In genomic region chr6:87653904-87654638, GRCm38 (mm10) we compare ENCODE assay signal across 15 mouse cellular contexts. TPM values are rescaled to one million over a fixed set of nuclear protein-coding genes. Genes with fewer than 3 reads are reported as not detected.
DNase-seq lines count a peak whose midpoint lies in the region; ATAC-seq and TF ChIP-seq lines count a peak whose summit lies in the region.
"Had no signal": no experiment of that assay in that cellular context is flagged by ENCODE, and none has a peak within 500 bp of the region (broad histone marks: within the 10 kb centered on the region; RNA-seq: fewer than 3 reads in every experiment).

No protein-coding gene starts in this region.

- no peak for TF ChIP-seq POLR2A in MEL (IDR thresholded peaks at IDR 0.05; ENCODE audit: control insufficient read depth in 1 of 2, insufficient read depth in 1 of 2, low read depth in 1 of 2, low read length in 2 of 2, poor library complexity in 1 of 2)

- no peak for TF ChIP-seq RAD21 in MEL (IDR thresholded peaks at IDR 0.05; ENCODE audit: low read depth, low read length)

- peak; percentile 52 to 72; a peak in 3 of 4 replicates for TF ChIP-seq EP300 in MEL (IDR thresholded peaks at IDR 0.05; ENCODE audit: low read depth in 1 of 2, low read length in 2 of 2)

- no peaks in the 10 kb centered on the region for H3K79me2 ChIP-seq in MEL (ENCODE audit: control insufficient read depth, insufficient read depth, low read length, poor library complexity)

- H3K27me3 ChIP-seq in MEL (ENCODE audit: control insufficient read depth in 1 of 2, insufficient read depth in 2 of 2, low read length in 2 of 2), result no peaks in the 10 kb centered on the region
- H3K27me3 ChIP-seq: heart, embryonic 13.5 days had no signal

- peak overlapping the region; percentile 73 for H3K27ac ChIP-seq in MEL (ENCODE audit: control insufficient read depth, low read depth, low read length)
- H3K27ac ChIP-seq in layer of hippocampus, adult 2 months, result no peak overlapping the region
- H3K27ac ChIP-seq: heart, embryonic 13.5 days; hindbrain, postnatal 0 days had no signal

- H3K4me1 ChIP-seq in MEL (ENCODE audit: control insufficient read depth in 1 of 2, insufficient read depth in 2 of 2, low read length in 2 of 2), result peaks cover 24 to 34% of the 10 kb centered on the region in 2 experiments

- intact Hi-C loops in heart, postnatal 25 days (cut with DNase I), result no loop called here
- intact Hi-C loops in left cerebral cortex, postnatal 36 days (cut with DNase I), result no loop called here

- peaks cover 4 to 36% of the 10 kb centered on the region in 2 experiments for H3K36me3 ChIP-seq in MEL (ENCODE audit: control insufficient read depth in 1 of 2, insufficient read depth in 2 of 2, low read length in 2 of 2)

- ATAC-seq in megakaryocyte-erythroid progenitor cell, adult 5-6 weeks (replicated peaks; ENCODE audit: low FRiP score, low TSS enrichment, poor library complexity, severe bottlenecking), result 0 out of 2 replicates have a peak, but pooled peaks have one; percentile 54
- ATAC-seq: hindbrain, postnatal 0 days; midbrain, embryonic 16.5 days had no signal

- DNase-seq in heart, adult 11 months, result peak; percentile 79
- DNase-seq in heart, postnatal 25 days (ENCODE audit: low spot score), result no peak
- DNase-seq in ovary, postnatal 14 days (ENCODE audit: low spot score), result peak; percentile 33
- no peak for DNase-seq in ovary, postnatal 10 days (ENCODE audit: low spot score)
- DNase-seq in MEL (ENCODE audit: low read depth, low spot score), result peak; percentile 67
- no peak for DNase-seq in left cerebral cortex, postnatal 36 days (ENCODE audit: low spot score in 2 of 2)
- DNase-seq in layer of hippocampus, adult 2 months (ENCODE audit: low spot score in 2 of 2), result no peak
- DNase-seq: adrenal gland, postnatal 36 days; layer of hippocampus, adult 9-11 months; lung, postnatal 4 days; right cerebral cortex, adult 18-20 months had no signal

- peak overlapping the region; percentile 38 for H3K9ac ChIP-seq in MEL (ENCODE audit: control insufficient read depth, low read depth, low read length, poor library complexity, severe bottlenecking)
- H3K9ac ChIP-seq: heart, embryonic 13.5 days had no signal

- TF ChIP-seq CTCF in MEL (IDR thresholded peaks at IDR 0.05 in 2 of 3, conservative IDR thresholded peaks at IDR 0.05 in 1 of 3; ENCODE audit: control insufficient read depth in 1 of 3, insufficient read depth in 1 of 3, low read depth in 2 of 3, low read length in 3 of 3, poor library complexity in 1 of 3, severe bottlenecking in 1 of 3), result no peak
- no peak for TF ChIP-seq CTCF in layer of hippocampus, adult 2 months (conservative IDR thresholded peaks at IDR 0.05)

- H3K4me3 ChIP-seq in MEL (ENCODE audit: control insufficient read depth in 1 of 2, insufficient read depth in 1 of 2, low read depth in 2 of 2, low read length in 2 of 2), result peak overlapping the region; percentile 12 to 38
- H3K4me3 ChIP-seq in layer of hippocampus, adult 2 months, result no peak overlapping the region
- H3K4me3 ChIP-seq: heart, embryonic 13.5 days had no signal

- H3K9me3 ChIP-seq in MEL (replicated peaks; ENCODE audit: insufficient read depth, low read length), result no peaks in the 10 kb centered on the region
- H3K9me3 ChIP-seq: heart, embryonic 13.5 days had no signal

TF ChIP-seq in MEL, 35 proteins besides CTCF, POLR2A, EP300 and RAD21:
- TF ChIP-seq POLR2AphosphoS2 (IDR thresholded peaks at IDR 0.05; ENCODE audit: low read length) (no peak), MAFK (IDR thresholded peaks at IDR 0.05; ENCODE audit: borderline replicate concordance, low read depth, low read length) (peak; percentile 78; the same call in 1 of the 2 replicates), NELFE (IDR thresholded peaks at IDR 0.05; ENCODE audit: low read depth, low read length) (0 out of 2 replicates have a peak, but pooled peaks have one; percentile 11), ZNF384 (IDR thresholded peaks at IDR 0.05; ENCODE audit: low read depth, low read length) (peak; percentile 39; the same call in 1 of the 2 replicates), TBP (IDR thresholded peaks at IDR 0.05; ENCODE audit: low read depth, low read length) (no peak), ETS1 (IDR thresholded peaks at IDR 0.05; ENCODE audit: low read depth, low read length) (peak; percentile 85), UBTF (IDR thresholded peaks at IDR 0.05; ENCODE audit: borderline replicate concordance, insufficient read depth, low read depth, low read length) (no peak), KAT2A (conservative IDR thresholded peaks at IDR 0.05; ENCODE audit: low read depth, low read length) (no peak), NRF1 (IDR thresholded peaks at IDR 0.05; ENCODE audit: insufficient read depth, low read depth, low read length, poor library complexity, severe bottlenecking) (no peak), USF2 (IDR thresholded peaks at IDR 0.05; ENCODE audit: borderline replicate concordance in 1 of 2, insufficient read depth in 1 of 2, low read depth in 1 of 2, low read length in 2 of 2) (no peak), CHD1 (IDR thresholded peaks at IDR 0.05; ENCODE audit: low read depth, low read length) (no peak), MAZ (IDR thresholded peaks at IDR 0.05; ENCODE audit: low read depth, low read length) (no peak), TCF12 (IDR thresholded peaks at IDR 0.05; ENCODE audit: low read depth, low read length) (peak; percentile 64; the same call in 1 of the 2 replicates), GATA1 (IDR thresholded peaks at IDR 0.05; ENCODE audit: low read depth, low read length) (peak; percentile 68; the same call in 1 of the 2 replicates), GABPA (IDR thresholded peaks at IDR 0.05; ENCODE audit: low read depth, low read length) (no peak), RCOR1 (IDR thresholded peaks at IDR 0.05; ENCODE audit: low read depth, low read length) (peak; percentile 89), ZC3H11A (IDR thresholded peaks at IDR 0.05; ENCODE audit: low read depth, low read length) (no peak), POLR2AphosphoS5 (IDR thresholded peaks at IDR 0.05; ENCODE audit: borderline replicate concordance, low read depth, low read length) (no peak), TAL1 (IDR thresholded peaks at IDR 0.05; ENCODE audit: low read length) (no peak), MAX (IDR thresholded peaks at IDR 0.05; ENCODE audit: low read length) (no peak), MYB (IDR thresholded peaks at IDR 0.05; ENCODE audit: low read depth, low read length) (no peak)

RNA-seq across cellular contexts. Expression of gene Aplf, which starts 17.9 kb away (rescaled TPM):
- 1 to 10 TPM; 2.3 to 2.6 TPM for total RNA-seq in heart, postnatal 25 days (2021)
- 12.6 and 14.5 TPM in 2 replicates for total RNA-seq in MEL (2012; rRNA removed)
- polyA plus RNA-seq in MEL (2012; ENCODE audit: insufficient read depth in 1 of 2, insufficient read length in 2 of 2, low read depth in 1 of 2, low replicate concordance in 2 of 2, missing spikeins in 1 of 2), result 10 to 100 TPM in 1 of 2 experiments, not detected in 1; 20.3 TPM
- 33.8 and 34.2 TPM in 2 replicates for total RNA-seq in megakaryocyte-erythroid progenitor cell, adult 5-6 weeks (2014; fragmentation: Nextera tagmentation)
- total RNA-seq in megakaryocyte-erythroid progenitor cell, adult 5-6 weeks (2017), result 44.0 and 61.1 TPM in 2 replicates
- 1 to 10 TPM; 8.2 to 8.5 TPM for total RNA-seq in left cerebral cortex, postnatal 36 days (2021)
- 1 to 10 TPM; 6.9 to 7.9 TPM for total RNA-seq in layer of hippocampus, adult 2 months (2021)

Comparison
In these comparisons a context has a peak if more than half of its experiments do, and no peak if none do; other contexts are left out.
1. DNase-seq: peak in heart, adult 11 months (single experiment), ovary, postnatal 14 days (single experiment) and MEL (single experiment); none in heart, postnatal 25 days (single experiment), ovary, postnatal 10 days (single experiment), left cerebral cortex, postnatal 36 days (0 of 2) and layer of hippocampus, adult 2 months (0 of 2).